Mouse (Mus musculus) adrenal gland, postnatal 10 days (tissue): Measurements from ENCODE around the gene Clec16a. TPM values are rescaled to one million over a fixed set of nuclear protein-coding genes. Genes with fewer than 3 reads are reported as not detected.
A peak's percentile ranks its signal among the peaks of the same experiment; 100 is the strongest.

ENCODE experiments used
- DNase-seq: peaks from one replicate; pipeline ENCODE4 v3.0.0; 2021; ENCODE audit warnings: mixed read lengths
- long read RNA-seq, 2 experiments: library from polyadenylated mRNA; stranded (forward); transcript quantifications; one replicate each; pipeline ENCODE4 v2.0.0; 2021
- total RNA-seq, 2 experiments: library from RNA; stranded (reverse); gene quantifications; 2 replicates each; pipeline ENCODE4 v1.2.3; 2021

The Clec16a gene
- 10 to 100 TPM; 35.0 to 35.7 TPM for total RNA-seq
- long read RNA-seq, experiment 1, partial matches to known transcripts, result 7 of 15 reads
- long read RNA-seq, experiment 1, other reads (novel, unspliced or antisense), result 8 of 15 reads
- long read RNA-seq, experiment 2, partial matches to known transcripts, result 4 of 6 reads
- long read RNA-seq, experiment 2, other reads (novel, unspliced or antisense), result 2 of 6 reads

- DNase-seq, result peak; percentile 97
Measured at GRCm38 (mm10) chr16:10544995-10545622, at the start of gene Clec16a. Gene Clec16a, plus strand, starts transcription at chr16:10545339.

DNA sequence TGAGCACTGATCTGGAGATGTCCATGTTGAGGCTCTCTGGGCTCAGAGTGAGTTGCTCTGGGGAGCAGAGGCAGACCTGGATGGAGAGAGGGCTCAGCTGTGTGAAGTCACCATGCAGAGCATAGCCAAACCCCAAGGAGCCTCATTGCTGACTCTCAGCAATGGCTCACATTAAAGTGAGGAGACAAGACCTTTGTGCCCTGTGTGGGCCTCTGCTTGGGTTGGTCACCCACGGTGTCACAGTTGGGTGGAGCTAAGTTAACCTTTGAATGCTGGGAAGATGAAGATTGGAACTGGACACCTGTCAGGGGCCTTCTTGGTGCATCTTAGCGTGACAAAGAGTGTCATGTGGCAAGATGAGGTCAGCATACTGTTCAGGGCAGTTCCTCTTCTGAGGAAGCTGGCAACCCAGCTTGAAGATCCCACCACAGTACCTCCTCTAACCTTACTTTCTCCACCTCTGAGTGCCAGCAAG, 49.3 kb upstream of the Clec16a start:
- DNase-seq, result no peak

- DNase-seq, result no peak
Measured at GRCm38 (mm10) chr16:10498096-10498602, 47.0 kb upstream of the Clec16a start.

DNA sequence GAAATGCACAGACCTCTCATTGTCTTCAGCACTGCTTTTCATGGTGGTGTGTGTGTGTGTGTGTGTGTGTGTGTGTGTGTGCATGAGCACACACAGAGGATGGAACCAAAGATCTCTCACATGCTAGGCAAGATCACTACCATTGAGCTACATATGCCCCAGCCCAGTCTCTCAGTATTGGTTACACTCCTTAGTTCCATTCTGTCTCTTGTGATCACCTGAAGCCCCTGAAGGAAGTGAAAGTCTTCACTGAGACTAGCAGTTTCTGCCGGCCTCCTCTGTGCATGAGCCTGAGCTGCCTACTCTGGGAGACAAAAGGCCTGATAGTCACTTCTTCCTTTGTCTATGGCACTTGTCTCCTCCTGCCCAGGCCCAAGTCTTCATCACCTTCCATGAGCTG, 46.0 kb upstream of the Clec16a start:
- no peak for DNase-seq

- peak; percentile 77 for DNase-seq
Measured at GRCm38 (mm10) chr16:10501865-10502264, 43.3 kb upstream of the Clec16a start.

GRCm38 (mm10) chr16:10503058-10503457, 42.1 kb upstream of the Clec16a start:
- no peak for DNase-seq

GRCm38 (mm10) chr16:10507445-10507844, 37.7 kb upstream of the Clec16a start:
- DNase-seq, result no peak

DNA sequence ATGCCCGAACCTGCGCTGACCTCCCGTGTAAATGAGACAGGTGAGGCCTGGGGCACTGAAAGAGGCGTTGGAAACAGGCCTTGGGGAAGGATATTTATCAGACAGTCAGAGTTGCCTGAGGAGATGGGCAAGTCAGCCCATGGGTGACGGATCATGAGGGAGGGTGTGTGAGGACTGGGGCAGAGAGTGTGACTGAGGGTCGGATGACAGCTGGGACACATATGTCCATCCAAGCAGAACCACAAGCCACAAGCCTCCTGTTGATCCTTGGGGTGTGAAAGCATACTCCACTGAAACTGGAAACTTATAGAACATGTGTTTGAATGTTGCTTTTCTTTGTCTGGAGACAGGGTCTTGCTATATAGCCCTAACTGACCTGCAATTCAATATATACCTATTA, 36.4 kb upstream of the Clec16a start:
- DNase-seq, result no peak

- DNase-seq, result peak; percentile 35
Measured at GRCm38 (mm10) chr16:10510477-10511133, 34.5 kb upstream of the Clec16a start.

- DNase-seq, result no peak
Measured at GRCm38 (mm10) chr16:10511134-10511520, 34.0 kb upstream of the Clec16a start.

DNA sequence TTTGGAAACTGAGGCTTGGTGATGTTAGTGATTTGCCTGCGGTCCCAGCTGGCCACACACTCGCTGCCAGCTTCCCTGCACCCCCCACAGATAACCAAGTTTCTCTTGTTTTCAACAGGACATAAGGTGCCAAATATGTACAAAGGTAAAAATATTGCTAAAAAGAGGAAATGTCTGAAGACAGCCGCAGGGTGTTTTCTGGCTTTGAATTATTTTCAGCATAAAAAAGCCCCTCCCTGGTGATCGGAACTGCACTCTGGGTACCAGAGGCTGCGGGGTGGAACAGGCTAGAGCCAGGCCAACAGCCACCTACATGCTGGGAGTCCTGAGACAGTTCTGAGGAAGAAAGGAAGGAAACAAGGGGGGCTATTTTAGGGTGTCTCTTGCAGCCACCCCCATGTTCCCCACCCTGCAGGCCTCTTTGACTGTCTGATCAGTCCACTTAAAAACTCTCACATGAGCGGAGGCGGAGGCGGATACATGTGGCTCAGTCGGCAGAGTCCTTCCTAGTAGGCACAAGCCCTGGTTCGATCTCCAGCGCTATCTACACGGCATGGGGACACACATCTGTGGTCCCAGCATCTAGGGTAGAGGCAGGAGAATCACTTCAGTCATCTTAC, 29.1 kb upstream of the Clec16a start:
- no peak for DNase-seq

- DNase-seq, result no peak
Measured at GRCm38 (mm10) chr16:10518030-10518429, 27.1 kb upstream of the Clec16a start.

- DNase-seq, result peak; percentile 85
Measured at GRCm38 (mm10) chr16:10520908-10521614, 24.1 kb upstream of the Clec16a start.

GRCm38 (mm10) chr16:10522811-10523210, 22.3 kb upstream of the Clec16a start:
- DNase-seq, result peak; percentile 82

GRCm38 (mm10) chr16:10523650-10524049, 21.5 kb upstream of the Clec16a start:
- DNase-seq, result no peak

- DNase-seq, result no peak
Measured at GRCm38 (mm10) chr16:10524866-10525609, 20.1 kb upstream of the Clec16a start.

- no peak for DNase-seq
Measured at GRCm38 (mm10) chr16:10525610-10525980, 19.5 kb upstream of the Clec16a start.

- DNase-seq, result no peak
Measured at GRCm38 (mm10) chr16:10527046-10527644, 18.0 kb upstream of the Clec16a start.

- DNase-seq, result no peak
Measured at GRCm38 (mm10) chr16:10528382-10528781, 16.8 kb upstream of the Clec16a start.

DNA sequence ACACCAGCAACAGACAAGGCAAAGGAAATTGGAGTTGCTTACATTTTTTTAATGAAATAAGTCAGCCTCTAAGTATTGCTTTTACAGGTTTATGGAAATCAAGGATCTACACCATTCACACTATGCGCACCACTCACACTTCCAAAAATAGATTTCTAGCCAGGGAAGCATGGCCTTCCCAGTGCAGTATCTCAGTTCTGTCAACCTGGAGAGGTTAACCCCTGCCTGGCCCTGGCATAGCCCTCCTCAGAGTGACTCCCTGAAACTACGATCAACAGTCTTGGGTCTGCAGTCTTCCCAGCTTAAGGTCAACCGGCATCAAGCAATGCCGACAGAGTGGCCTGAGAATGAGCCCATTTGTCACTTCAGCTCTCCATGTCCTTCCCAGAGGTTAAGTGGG, 15.0 kb upstream of the Clec16a start:
- no peak for DNase-seq

DNA sequence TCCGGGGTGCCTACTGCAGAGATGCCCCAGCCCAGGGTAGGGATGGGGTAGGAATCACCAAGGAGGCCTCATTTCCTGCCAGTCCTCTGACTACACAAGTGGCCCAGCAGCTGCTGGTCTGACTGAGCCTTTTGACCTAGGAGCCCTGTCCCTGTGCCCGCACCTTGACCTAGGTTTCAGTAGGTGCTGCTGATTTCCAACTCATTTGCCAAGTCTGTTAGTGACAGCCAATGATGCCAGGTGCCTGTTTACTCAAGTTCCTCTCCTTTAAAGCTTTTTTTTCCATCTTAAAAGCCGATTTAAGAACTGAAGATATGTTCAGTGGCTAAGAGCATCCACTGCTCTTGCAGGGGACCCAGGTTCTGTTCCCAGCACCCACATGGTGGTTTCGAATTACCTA, 11.4 kb upstream of the Clec16a start:
- DNase-seq, result no peak
